Mouse (Mus musculus) gonadal fat pad, adult 2 months (tissue): Measurements from ENCODE around the gene Oip5. TPM values are rescaled to one million over a fixed set of nuclear protein-coding genes. Genes with fewer than 3 reads are reported as not detected.
"Not testable (repeated sequence)": the region's sequence is repeated elsewhere in the genome, so short reads cannot be mapped to it uniquely, and the experiment has no call there.

Experiments
- DNase-seq: peaks from one replicate; pipeline ENCODE4 v3.0.0-alpha.2; 2012; ENCODE audit warnings: low read depth
- polyA plus RNA-seq: library from polyadenylated mRNA; depleted of rRNA; stranded (reverse); fragments of >200 nt; gene quantifications from 2 replicates; pipeline ENCODE4 v1.2.3, GENCODE M21; 2012; rRNA removed

Oip5 gene
- polyA plus RNA-seq: 2.2 and 2.6 TPM in 2 replicates

GRCm38 (mm10) chr2:119618199-119618982, at the start of gene Oip5, which contains the start of gene Nusap1:
TSS of gene Oip5 (minus strand) at chr2:119618469.
TSS of gene Nusap1 (plus strand) at chr2:119618298.
- peak; percentile 90 for DNase-seq

- DNase-seq: not testable (repeated sequence)
Measured at GRCm38 (mm10) chr2:119665744-119666143, 47.5 kb upstream of the Oip5 start.

GRCm38 (mm10) chr2:119662220-119663182, 44.2 kb upstream of the Oip5 start, which contains the start of gene Ndufaf1:
TSS of gene Ndufaf1 (minus strand) at chr2:119662827.
- DNase-seq: no peak

GRCm38 (mm10) chr2:119644254-119644653, 26.0 kb upstream of the Oip5 start:
- DNase-seq: no peak

- no peak for DNase-seq
Measured at GRCm38 (mm10) chr2:119641214-119641912, 23.1 kb upstream of the Oip5 start.

- no peak for DNase-seq
Measured at GRCm38 (mm10) chr2:119636781-119637180, 18.5 kb upstream of the Oip5 start.

- DNase-seq: no peak
Measured at GRCm38 (mm10) chr2:119621302-119621701, 3.0 kb upstream of the Oip5 start.

GRCm38 (mm10) chr2:119619002-119619401, 733 bp upstream of the Oip5 start:
- DNase-seq: not testable (repeated sequence)

- DNase-seq: no peak
Measured at GRCm38 (mm10) chr2:119617841-119618198, 449 bp downstream of the Oip5 start.

GRCm38 (mm10) chr2:119607023-119607422, 11.2 kb downstream of the Oip5 start:
- no peak for DNase-seq

GRCm38 (mm10) chr2:119605361-119605973, 12.8 kb downstream of the Oip5 start:
- no peak for DNase-seq

- no peak for DNase-seq
Measured at GRCm38 (mm10) chr2:119603909-119604308, 14.4 kb downstream of the Oip5 start.

- no peak for DNase-seq
Measured at GRCm38 (mm10) chr2:119602488-119602887, 15.8 kb downstream of the Oip5 start.

GRCm38 (mm10) chr2:119601575-119601974, 16.7 kb downstream of the Oip5 start:
- DNase-seq: not testable (repeated sequence)

- DNase-seq: no peak
Measured at GRCm38 (mm10) chr2:119601027-119601426, 17.2 kb downstream of the Oip5 start.

GRCm38 (mm10) chr2:119596781-119597330, 21.4 kb downstream of the Oip5 start:
- no peak for DNase-seq

- DNase-seq: no peak
Measured at GRCm38 (mm10) chr2:119595308-119595707, 23.0 kb downstream of the Oip5 start.

- DNase-seq: peak; percentile 82
Measured at GRCm38 (mm10) chr2:119594113-119594981, 23.9 kb downstream of the Oip5 start.

- DNase-seq: no peak
Measured at GRCm38 (mm10) chr2:119593765-119594112, 24.5 kb downstream of the Oip5 start.

- DNase-seq: no peak
Measured at GRCm38 (mm10) chr2:119591247-119591646, 27.0 kb downstream of the Oip5 start.
